Mouse (Mus musculus) lung, postnatal 14 days (tissue): ENCODE data around the gene Il17rb.

Experiments
- DNase-seq: peaks from one replicate; pipeline ENCODE4 v3.0.0; 2021

Gene Il17rb

DNA sequence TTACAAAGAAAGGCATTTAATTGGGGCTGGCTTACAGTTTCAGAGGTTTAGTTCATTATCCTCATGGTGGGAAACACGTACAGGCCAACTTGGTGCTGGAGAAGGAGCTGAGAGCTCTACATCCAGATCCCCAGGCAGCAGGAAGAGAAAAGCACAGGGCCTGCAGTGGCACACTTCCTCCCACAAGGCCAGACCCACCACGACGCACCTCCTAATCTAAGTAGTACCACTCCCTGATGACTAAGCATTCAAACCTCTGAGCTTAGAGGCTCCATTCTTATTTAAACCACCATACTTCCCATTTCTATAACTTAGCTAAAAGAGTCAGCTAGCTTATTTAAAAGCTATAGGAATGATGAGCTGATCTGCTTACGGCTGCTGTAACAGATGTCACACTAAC is 57.9 kb downstream of the Il17rb start:
- DNase-seq: no peak

DNA sequence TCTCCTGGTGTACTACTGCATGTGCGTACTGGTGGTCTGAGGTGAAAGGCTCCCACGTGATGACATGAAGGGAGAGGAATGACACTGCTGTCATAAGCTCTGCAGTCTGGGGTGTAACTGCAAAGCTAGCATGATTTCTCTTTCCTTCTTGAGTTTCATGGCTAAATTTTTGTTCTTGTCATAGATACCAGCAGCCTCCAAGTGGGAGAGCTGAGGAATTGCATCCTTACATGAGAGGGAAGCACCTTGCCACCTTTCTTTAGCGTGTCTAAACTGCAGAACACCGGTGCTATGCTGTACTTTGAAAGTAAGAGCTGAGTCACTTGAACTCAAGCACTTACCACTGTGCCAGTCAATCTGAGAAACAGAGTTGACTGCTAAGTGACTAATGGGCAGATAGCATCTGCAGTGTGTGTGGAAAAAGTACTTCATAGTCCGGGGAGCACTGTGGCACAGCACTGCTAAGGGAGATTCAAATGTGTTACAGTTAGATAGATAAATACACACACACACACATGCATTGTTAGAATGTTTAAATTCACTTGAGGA is 61.9 kb downstream of the Il17rb start:
- no peak for DNase-seq
